Mouse (Mus musculus): ENCODE measurements around the gene Myo1e. TPM values are rescaled to one million over a fixed set of nuclear protein-coding genes. Genes with fewer than 3 reads are reported as not detected.

The Myo1e gene
- total RNA-seq, 2 experiments from 2014 or later = 0.21 TPM; not detected in 1

DNA sequence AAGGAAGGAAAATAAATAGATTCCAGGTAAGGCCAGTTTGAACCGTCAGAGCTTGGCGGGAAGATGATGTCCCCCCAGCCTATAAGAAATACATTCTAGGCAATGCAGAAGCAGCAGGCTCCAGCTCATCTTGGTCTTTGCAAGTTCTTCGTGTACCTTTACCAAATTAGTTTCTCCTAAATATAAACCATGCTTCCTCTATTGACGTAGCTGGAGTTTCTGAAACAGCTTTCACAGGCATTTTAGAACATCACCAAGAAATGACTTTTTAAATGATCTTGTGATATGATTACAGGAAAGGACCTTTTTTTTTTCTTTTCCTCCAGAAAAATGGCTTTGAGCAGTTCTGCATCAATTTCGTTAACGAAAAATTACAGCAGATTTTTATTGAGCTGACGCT, 131.2 kb downstream of the Myo1e start:
- no peak for ATAC-seq (replicated peaks; ENCODE audit: poor library complexity, severe bottlenecking)

DNA sequence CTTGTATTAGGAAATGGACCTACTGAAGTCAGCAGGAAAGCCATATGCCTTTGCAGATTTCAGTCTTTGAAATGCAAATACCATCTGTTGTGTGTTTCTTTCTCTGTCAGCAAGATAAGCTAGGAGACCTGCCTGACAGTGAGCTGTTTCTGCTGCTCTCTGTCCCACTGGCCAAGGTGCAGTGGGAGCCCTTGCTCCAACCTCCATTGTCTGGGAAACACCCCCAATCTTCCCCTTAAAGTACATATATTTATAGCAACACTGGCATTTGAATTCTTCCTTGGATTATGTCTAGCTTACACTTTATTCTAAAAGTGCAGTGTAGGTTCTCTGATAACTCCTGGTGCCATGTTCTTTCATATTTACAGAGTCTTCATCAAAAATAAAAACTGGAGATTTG, 131.7 kb downstream of the Myo1e start:
- ATAC-seq (replicated peaks; ENCODE audit: poor library complexity, severe bottlenecking) = no peak

DNA sequence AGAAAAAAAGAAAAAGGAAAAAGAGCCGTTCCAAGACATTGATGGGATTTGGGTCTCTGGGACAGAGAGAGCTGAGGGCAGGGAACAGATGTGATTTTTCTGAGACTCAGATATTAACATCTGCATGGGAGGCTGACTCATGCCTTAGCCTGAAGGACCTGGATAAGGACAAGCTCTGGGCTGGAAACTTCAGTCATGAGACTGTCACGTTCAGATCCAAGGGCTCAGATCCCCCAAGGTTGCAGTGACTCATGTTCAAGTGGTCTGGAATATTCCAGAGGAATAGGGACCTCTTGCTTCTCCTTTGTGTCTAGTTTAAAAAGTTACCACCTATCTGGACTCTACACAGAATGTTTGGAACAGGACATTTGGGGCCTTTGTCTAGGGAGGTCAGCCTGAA, 142.1 kb downstream of the Myo1e start:
- ATAC-seq (replicated peaks; ENCODE audit: poor library complexity, severe bottlenecking) = no peak

DNA sequence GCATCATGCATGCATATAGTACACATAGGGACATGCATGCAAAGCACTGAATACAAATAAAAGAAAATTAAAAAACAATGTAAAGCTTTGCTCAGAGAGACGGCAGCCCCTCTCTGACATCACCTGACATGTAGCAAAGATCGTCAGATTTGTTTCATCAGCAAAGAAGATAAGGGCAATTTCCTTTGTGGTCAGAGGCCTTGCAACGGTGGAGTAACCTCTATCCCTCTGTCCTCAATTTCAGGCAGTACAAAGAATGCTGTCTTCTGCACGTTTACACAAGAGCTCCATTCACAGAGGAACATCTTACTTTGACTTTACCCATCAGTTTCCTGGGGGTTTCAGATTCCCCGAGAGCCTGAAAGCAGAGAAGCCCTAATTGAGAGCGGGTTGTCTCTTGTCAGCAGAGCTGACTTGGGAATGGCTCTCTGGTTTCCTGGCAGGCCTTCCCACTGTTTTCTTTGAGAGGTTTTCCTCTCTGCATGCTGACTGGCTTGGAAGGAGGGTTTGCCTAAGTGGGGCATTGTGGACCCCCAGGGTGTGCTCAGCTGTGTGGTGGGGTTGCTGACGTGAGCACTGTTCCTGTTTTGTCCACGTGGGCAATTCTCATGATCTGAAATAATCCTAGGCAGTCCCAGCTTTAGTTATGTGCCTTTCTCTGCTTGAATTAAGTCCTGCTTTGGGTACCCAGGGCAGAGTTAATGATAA, 144.6 kb downstream of the Myo1e start:
- peak; percentile 85 for ATAC-seq (replicated peaks; ENCODE audit: poor library complexity, severe bottlenecking)

DNA sequence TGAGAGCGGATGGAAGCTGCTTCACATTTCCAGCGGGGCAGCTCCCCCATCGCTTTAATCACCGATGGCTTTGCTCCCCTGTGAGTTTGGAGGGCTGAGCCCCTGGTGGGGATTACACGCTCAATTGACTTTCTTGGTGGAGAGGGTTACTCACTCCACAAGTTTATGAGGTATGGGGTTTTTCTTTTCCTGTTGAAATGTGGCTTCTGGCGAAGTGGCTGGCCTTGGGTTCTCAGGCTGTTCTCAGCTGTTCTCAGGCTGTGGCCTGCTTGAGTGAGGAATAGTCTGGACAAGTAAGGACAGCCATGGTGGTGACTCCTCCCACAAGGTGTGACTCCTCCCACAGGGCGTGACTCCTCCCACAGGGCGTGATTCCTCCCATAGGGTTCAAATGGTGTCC, 149.1 kb downstream of the Myo1e start:
- no peak for ATAC-seq (replicated peaks; ENCODE audit: poor library complexity, severe bottlenecking)

DNA sequence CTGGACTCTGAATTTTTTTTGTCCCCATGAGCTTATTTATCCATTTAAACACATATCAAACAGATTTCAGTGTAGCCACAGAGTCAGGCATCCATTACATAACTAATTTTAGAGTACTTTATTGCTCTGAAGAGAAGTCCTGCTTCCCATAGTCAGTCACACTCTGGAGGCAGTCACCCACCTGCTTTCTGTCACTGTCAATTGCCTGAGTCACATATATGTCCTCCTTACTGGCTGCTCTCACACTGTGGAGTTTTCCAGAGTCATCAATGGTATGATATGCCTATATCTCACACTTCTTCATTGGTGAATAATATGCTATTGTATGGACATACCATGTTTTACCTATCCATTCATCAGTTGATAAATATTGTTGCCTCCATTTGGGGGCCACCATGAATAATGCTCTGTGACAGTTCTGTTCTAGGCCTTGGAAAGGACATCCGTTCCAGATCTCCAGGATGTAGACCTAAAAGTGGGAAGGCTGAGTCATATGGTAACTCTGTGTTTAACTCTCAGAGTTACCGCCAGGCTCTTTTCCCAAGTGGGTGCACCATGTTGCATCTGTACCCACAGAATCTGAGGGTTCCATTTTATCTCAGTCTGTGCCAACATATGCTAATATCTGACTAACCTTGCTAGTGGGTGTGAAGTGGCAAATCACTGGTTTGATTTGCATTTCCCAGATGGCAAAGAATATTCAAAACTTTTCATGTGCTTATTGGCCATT, 152.4 kb downstream of the Myo1e start:
- no peak for ATAC-seq (replicated peaks; ENCODE audit: poor library complexity, severe bottlenecking)

DNA sequence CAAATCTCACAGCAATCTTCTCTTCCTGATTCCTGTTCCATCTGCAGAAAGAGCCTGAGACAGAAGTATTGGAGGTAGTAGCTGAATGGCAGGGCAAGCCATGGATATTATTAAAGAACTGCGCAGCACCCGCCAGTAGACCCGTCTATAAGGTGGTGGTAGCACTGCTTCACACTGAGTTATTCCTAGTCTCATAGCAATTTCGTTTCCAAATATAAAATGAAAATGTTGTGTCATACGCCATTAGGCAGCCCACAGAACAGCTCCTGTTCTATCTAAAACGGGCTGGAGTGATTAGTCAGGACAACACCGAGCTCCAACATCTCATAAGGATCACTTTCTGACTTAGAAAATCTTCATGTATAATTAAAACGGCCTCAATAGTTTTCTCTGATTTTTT, 157.6 kb downstream of the Myo1e start:
- ATAC-seq (replicated peaks; ENCODE audit: poor library complexity, severe bottlenecking) = no peak

DNA sequence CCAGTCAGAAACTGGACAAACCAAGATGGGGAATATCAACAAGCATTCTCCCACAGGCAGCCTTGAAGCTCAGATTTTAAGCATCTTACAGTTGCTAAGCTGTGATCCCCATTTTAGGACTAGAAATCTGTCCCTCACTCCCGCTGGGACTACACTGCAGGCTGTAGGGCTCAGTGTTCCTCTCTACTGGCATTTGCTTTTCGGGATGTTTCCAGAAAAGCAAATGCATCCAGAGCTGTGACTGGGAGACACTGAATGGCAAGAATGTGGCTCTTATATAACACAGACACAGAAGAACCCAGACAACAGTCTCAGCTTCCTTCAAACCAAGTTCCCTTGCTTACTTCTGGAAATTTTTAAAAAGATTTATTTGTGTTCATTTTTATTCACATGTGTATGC, 158.8 kb downstream of the Myo1e start:
- no peak for ATAC-seq (replicated peaks; ENCODE audit: poor library complexity, severe bottlenecking)

DNA sequence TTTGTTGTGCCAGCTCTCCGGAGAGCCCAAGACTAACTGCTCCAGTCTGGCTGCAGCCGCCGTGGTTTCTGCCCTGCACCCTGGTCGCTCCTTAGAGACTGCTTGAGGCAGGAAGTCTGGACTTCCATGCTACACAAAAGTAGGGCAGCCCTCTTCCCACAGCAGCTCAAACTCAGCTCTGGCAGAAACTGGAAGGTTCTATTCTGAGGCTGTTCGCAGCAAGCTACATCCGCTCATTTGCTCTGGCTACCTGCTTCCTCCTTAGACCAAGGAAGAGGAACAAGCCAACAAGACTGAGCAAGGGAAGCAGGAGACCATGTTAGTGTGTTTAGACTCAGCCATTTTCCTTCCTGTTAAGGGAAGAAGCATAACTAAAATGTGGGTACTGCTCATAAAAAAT, 159.7 kb downstream of the Myo1e start:
- peak; percentile 79 for ATAC-seq (replicated peaks; ENCODE audit: poor library complexity, severe bottlenecking)

DNA sequence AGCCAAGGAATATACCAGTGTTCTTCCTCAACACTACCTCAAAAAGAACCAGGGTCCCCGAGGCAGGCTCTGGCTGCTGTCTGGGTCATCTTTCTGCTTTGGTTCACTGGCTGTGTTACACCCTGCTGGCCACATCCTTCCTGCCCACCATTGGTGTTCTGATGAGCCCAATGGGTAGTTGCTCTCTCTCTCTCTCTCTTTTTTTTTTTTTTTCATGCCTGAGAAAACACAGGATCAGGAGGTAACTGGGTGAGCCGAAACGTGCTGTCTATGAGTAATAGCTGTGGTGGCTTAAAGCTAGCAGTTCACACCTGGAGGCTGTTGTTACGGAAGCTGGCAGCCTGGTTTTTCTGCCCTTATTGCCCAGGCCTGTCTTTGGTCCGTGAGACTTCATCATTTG, 164.5 kb downstream of the Myo1e start:
- no peak for ATAC-seq (replicated peaks; ENCODE audit: poor library complexity, severe bottlenecking)

DNA sequence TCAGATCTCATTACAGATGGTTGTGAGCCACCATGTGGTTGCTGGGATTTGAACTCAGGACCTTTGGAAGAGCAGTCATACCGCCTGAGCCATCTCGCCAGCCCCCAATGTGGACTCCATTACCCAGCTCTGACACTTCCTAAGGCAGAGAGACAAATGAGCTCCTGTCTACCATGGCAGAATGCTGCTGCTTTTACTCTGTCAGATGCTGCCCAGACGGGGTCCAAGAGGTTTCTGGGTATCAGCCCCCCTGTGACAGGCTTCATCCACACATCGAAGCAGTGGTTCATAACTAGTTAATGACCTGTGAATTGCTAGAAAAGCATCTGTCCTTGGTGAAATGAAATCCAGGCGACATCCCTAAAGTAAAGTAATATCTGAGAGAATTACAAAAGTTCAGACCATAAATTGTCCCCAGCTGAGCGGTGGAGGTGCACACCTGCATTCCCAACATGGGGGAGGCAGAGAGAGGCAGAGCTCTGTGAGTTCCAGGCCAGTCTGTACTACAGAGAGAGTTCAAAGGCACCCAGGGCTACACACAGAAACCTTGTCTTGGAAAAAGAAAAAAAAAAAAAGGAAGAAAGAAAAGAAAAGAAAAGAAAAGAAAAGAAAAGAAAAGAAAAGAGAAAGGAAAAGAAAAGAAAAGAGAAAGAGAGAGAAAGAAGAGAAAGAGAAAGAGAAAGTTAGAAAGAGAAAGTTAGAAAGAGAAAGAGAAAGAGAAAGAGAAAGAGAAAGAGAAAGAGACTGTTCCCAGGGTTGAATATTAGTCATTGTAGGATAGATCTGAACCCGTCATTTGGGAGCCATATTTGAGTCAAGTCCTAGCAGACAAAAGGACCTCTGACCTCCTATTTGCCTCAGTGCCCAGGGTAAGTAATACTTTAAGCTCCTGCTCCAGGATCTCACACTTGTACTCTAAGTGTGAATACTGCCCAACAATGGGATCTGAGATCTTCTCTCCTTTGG, 172.6 kb downstream of the Myo1e start:
- no peak for ATAC-seq (replicated peaks; ENCODE audit: poor library complexity, severe bottlenecking)

DNA sequence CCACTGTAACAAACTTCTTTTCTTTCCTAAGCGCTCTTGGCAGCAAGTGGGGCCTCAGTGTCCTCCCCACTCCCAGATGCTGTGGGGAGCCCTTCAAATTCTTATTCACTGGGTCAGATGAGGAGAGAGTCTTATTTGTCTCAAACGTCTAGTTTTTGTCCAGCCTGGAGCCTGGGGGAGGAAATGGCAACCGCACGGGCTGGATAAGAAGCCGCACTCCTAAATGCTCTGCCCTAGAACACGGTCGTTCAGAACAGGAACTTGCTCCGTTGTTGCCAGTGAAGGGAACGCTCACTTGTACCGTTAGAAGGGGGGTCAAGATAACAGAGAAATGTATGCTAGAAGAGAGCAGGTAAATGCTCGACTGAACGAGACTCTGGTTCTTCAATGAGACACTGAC, 174.9 kb downstream of the Myo1e start:
- peak; percentile 58 for ATAC-seq (replicated peaks; ENCODE audit: poor library complexity, severe bottlenecking)

DNA sequence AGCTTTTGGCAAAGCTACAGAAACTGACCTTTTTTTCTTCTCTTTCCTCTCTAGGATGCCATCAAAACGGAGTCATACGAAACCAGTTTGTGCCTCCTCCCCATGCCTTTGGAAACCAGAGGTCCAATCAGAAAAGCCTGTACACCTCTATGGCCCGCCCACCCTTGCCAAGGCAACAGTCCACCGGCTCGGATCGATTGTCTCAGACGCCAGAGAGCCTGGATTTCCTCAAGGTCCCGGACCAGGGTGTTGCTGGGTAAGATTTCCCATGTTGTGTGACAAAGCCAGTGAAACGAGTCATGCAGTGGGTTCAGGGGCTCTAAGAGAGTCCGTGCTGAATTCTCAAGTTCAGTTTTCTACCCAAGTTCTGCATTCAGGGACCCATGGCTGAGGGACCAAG, 176.6 kb downstream of the Myo1e start:
- no peak for ATAC-seq (replicated peaks; ENCODE audit: poor library complexity, severe bottlenecking)

DNA sequence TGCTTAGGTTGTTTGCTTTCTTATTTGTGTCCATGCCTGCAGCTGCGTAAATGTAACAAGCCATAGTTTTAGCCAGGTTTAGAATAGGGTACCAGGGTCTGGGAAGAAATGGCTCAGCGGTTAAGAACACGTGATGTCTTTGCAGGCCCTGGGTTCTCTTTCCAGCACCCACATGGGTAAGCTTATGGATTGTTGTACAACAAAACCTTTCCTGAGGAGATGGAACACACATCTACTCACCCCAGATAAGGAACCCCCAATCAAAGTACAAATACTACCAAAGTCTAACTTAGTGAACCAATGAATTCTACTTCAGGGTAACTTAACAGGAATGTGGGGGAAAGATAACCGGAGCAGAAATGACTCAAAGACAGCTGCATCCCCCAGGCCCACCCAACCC, 177.3 kb downstream of the Myo1e start:
- no peak for ATAC-seq (replicated peaks; ENCODE audit: poor library complexity, severe bottlenecking)

DNA sequence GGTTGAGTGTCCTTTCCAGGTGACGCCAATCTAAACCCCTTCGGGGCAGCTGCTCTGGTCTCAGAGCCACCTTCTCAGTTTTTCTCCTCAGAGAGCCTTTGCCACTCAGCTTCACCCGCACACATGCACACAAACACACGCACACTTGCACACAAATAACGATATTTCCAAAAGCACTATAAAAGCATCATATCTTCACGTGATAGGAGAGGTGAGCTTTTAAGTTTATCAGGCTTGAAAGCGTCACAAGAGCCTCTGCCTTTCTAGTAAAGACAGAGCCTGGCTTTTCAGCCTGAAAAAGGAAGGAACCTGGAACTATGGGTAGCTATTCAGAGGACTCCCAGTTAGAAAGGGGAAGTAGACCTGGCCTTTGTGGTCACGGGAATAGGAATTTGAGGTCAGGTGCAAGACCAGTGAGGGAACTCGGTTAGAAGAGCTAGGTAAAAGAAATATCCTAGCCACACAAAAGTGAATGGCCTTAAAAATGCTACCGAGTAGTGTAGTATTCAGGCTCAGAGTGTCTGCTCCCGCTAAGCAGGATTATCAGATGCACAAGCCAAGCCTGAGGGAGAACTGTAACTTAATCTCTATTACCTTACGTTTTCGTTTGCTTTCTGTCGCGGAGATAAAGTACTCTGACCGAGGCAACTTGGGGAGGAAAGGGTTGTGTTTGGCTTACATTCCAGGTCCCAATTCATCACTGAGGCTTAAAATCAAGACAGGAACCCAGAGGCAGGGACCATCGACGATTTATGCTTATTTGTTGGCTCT, 178.0 kb downstream of the Myo1e start:
- ATAC-seq (replicated peaks; ENCODE audit: poor library complexity, severe bottlenecking) = peak; percentile 84

DNA sequence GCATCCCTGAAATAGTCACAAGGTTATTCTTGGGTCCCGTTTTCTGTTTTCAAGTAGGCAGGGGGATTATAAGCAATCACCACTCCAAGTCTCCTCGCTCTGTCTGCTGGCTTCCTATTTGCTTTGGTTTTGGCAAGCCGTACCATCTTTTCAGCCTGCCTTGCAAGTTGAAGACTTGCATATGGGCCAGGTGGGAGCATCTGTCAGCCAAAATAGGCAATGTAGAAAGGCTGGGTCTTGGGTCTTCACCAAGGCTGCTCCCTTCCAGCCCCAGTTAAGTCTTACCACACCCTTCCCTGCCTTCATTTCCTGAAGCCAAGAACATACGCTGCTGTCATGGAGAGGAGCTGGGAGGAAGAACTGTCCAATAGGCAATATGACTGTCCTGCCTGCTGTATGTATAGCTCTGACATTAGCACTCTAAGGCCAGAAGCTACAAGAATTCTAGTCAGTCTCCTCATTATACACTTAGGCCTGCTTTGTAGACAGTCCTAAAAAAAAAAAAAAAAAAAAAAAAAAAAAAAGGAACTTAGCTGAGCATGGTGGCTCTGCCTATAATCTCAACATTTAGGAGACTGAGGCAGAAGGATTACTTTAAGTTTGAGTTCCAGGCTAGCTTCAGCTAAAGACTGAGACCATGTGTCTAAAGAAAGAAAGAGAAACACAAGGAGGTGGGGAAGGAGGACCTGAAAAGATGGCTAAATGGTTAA, 180.4 kb downstream of the Myo1e start:
- no peak for ATAC-seq (replicated peaks; ENCODE audit: poor library complexity, severe bottlenecking)

DNA sequence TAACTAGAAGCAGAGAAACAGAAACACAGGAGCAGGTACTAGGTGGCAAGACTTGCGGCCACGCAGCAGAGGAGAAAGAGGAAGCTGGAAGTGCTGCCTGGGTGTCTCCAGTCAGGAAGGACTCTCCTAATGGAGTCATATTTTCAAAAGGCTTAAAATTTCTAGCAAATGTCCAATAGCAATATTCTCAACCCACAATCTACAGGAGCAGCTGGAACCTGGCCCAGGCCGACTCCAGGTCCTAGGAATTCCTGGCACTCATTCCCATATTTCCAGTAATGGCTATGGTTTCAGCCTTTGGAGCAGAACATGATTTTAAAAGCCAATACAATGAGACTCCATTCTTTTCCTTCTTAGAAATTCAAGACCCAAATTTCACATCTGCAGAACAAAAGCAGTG, 182.4 kb downstream of the Myo1e start:
- no peak for ATAC-seq (replicated peaks; ENCODE audit: poor library complexity, severe bottlenecking)

DNA sequence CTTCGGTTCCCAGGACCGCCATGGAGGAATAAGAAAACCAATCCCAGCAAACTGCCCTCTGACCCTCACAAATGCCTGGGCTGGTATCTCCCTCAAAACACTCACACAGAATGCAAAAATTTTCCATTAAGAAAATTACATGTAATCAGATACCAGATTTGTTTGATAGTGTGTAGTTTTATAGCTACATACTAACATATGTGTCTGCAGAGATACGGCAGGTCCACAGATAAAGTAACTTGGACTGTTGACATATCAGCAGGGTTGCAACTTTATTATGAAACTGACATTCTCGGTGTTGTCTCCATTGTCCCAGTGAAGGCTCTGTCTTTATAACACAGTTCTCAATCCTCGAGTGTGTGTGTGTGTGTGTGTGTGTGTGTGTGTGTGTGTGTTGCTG, 183.9 kb downstream of the Myo1e start:
- no peak for ATAC-seq (replicated peaks; ENCODE audit: poor library complexity, severe bottlenecking)

DNA sequence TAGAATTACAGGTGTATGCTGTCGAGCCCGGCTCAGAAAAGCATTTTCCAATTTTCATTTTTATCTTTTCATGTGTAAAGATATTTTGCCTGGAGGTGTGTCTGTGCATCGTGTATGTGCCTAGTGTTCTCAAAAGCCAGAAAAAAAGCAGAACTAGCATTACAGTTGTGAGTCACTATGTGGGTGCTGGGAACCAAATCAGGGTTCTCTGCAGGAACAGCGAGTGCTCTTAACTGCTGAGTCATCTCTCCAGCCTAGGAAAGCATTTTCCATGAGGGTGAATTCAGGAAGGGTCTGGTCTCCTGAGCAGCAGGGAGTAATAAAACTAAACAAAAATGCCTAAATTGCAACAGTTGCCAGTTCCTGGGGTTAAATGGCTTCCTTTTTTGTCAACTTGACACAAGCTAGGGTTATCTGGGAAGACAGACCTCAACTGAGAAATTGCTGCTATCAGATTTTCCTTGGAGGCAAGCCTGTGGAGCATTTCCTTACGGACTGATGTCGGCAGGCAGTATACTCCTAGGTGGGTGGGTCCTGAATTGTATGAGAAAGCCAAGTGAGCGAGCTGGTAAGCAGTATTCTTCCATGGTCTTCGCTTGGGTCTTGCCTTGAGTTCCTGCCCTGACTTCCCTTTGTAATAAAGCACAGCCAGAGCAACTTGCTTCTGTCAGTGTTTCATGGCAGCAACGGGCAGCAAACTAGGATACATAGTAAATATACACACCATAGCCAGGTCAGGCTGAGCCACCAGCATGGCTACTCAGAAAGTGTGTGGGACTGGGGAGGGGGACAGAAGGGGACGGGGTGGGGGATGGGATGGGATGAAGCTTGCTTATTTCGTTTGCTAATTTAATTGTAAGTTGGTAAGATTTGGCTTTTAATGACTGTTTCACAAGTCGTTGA, 184.8 kb downstream of the Myo1e start:
- ATAC-seq (replicated peaks; ENCODE audit: poor library complexity, severe bottlenecking) = no peak

All from granulocyte monocyte progenitor cell, adult 5-6 weeks (primary cell).